Mouse (Mus musculus) olfactory bulb, adult 2 months (tissue): ENCODE measurements around the gene U2af1l4. TPM values are rescaled to one million over a fixed set of nuclear protein-coding genes. Genes with fewer than 3 reads are reported as not detected.

Experiments
- H3K27ac ChIP-seq: fragments of 200-500 bp; 2 replicates; pipeline ENCODE4 v1.5.1; 2012; ENCODE audit warnings: low read depth, low read length; ENCODE audit not compliant: insufficient read depth
- H3K4me1 ChIP-seq: fragments of 200-500 bp; 2 replicates; pipeline ENCODE4 v1.6.1; 2012; ENCODE audit warnings: low read length; ENCODE audit not compliant: control insufficient read depth, insufficient read depth
- H3K4me3 ChIP-seq: fragments of 200-500 bp; 2 replicates; pipeline ENCODE4 v1.5.1; 2012; ENCODE audit warnings: mild to moderate bottlenecking, low read depth, low read length, moderate library complexity; ENCODE audit not compliant: insufficient read depth
- CTCF ChIP-seq: fragments of 200-500 bp; IDR thresholded peaks from 2 replicates; pipeline ENCODE4 v1.5.1; 2012; ENCODE audit warnings: low read depth, mild to moderate bottlenecking, low read length, moderate library complexity; ENCODE audit not compliant: insufficient read depth
- POLR2A ChIP-seq: fragments of 200-500 bp; IDR thresholded peaks from 2 replicates; pipeline ENCODE4 v1.6.1; 2012; ENCODE audit warnings: mild to moderate bottlenecking, low read depth, low read length, moderate library complexity; ENCODE audit not compliant: insufficient read depth
- WGBS: fragments of 180-500 bp; shearing (Covaris S2); methylation state at CpG from one replicate; pipeline ENCODE4 v1.1.7; 2018; 5-methylcytosine and 5-hydroxymethylcytosine counted together
- polyA plus RNA-seq: library from polyadenylated mRNA; stranded (reverse); fragments of >200 nt; gene quantifications from 2 replicates; pipeline ENCODE4 v1.2.4, GENCODE M21; 2012; ENCODE audit warnings: low replicate concordance; ENCODE audit not compliant: missing spikeins, insufficient read depth, insufficient read length

Gene U2af1l4
- polyA plus RNA-seq, 1 experiment, result not detected

DNA sequence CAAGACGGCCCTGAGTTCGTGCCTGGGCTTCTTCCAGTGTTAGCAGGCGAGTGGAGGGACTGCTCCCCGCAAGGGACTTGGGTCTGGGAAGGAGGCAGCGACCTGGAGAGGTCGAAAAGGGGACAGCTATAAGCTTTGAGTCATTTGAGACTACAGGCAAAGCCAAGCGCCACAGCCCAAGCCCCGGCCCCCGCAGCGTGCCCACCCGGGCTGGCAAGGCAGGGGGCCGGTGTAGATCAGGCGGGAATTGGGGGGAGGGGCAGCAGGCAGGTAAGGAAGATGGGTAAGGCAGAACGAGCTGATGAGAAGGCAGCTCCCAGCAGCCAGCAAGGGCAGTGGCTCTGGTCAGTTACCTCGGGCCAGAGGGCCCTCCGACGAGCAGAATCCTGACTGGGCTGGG, 36.7 kb upstream of the U2af1l4 start:
- Histone ChIP-seq H3K27ac (no peak overlapping the region), H3K4me3 (no peak overlapping the region), H3K4me1 (peaks cover 41% of the 10 kb centered on the region)
- 43% methylated on average over 17 of the region's 17 CpGs for WGBS
- TF ChIP-seq CTCF, result no peak
- TF ChIP-seq POLR2A, result no peak

DNA sequence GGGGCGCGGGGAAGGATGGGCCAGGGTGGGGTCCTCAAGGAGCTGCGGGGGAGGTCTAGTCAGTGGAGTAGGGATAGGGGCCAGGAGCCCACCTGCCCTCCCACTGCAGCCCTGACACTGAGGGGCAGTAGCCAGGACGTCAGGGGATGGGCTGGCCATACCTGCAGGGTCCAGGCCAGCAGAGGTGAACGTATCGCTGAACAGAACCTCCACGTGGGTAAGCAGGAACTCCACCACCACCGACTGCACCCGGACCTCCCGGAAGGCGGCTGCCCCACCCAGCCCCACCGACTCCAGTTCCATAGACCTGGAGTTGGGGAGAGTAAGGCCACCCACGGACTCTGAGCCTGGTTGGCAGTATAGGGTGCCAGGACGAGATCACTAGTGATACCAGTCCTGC, 36.1 kb upstream of the U2af1l4 start:
- H3K4me3 ChIP-seq, result no peak overlapping the region
- no peak overlapping the region for H3K27ac ChIP-seq
- peaks cover 47% of the 10 kb centered on the region for H3K4me1 ChIP-seq
- TF ChIP-seq CTCF (no peak), POLR2A (no peak)
- WGBS, result 80% methylated on average over 14 of the region's 14 CpGs

DNA sequence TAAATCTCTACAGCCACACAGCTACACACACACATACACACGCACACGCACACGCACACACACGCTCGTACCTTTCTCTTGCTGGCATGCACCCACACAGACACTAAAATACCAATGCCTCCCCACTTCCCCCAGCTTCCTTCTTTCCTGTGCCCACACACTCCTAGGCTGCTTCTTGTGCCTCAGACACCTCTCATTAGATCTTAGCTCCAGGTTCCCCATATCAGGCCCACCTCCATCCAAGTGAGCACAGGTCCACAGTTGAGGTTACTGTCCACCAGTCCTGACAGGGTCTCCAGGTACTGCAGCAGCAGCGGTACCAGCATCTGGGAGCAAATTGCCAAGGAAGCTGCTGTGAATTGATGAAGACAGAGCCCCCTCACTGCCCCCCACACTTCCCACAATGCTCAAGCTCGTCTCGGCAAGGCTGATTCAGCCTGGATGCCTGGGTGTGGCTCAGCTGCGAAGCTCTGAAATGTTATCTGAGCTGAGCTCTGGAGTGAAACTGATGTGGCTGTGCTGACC, 31.7 kb upstream of the U2af1l4 start:
- TF ChIP-seq POLR2A, result no peak
- TF ChIP-seq CTCF, result no peak
- H3K4me3 ChIP-seq, result peak overlapping the region; percentile 16; the same call in 1 of the 2 replicates
- peak overlapping the region; percentile 66 for H3K27ac ChIP-seq
- 55% methylated on average over 9 of the region's 9 CpGs for WGBS
- peaks cover 62% of the 10 kb centered on the region for H3K4me1 ChIP-seq

DNA sequence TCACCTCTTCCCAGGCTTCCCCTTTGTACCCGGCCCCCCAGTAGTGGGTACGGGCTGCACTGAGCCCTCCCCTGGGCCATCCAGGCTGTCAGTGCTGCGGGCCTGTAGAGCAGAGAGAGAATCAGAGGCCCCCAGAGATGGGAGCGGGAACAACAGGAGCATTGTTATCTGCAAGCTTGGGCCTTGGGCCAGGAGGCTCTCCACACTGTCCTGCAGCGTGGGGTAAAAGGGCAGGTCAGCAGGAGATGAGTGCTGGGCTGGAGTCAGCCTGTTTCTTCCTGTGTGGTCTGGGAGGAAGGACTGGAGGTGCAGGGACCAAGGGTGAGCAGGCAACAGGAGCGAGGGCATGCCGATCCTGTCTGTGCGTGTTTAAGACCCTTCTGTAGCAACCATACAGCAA, 30.2 kb upstream of the U2af1l4 start:
- peak overlapping the region; percentile 66 for H3K27ac ChIP-seq

DNA sequence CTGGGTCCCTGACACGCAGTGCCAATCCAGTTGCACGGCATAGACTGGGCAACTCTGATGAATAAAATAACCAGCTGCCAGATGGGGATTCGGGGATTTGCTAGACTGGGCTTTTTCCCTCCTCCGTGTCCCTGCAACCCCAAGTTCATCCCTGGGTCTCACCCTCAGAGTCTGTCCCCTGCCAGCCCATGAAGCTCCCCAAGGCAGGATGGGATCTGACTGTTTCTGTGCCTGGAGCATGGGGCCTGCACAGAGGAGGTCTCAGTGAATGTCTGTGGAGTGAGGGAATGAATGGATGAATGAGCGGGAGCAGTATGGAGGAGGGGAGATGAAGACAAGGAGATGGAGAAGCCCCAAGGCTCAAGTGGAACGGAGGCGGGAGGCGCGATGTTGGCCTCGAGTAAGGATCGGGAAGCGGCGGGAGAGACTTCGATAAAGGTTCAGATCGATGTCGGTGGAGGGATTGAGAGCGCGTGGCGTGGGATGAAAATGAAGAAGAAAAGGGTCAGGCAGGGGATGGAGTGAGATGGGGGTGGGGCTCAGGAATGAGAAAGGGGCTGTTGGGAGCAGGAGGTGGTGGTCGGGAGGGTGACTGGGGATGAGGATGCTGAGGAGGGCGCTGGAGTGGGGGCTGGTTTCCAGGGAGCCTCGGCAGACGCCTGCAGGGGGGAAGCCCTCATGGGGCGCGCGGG, 29.0 kb upstream of the U2af1l4 start:
- H3K4me3 ChIP-seq, result peak overlapping the region; percentile 95
- TF ChIP-seq POLR2A, result no peak
- TF ChIP-seq CTCF, result no peak
- peak overlapping the region; percentile 49 for H3K27ac ChIP-seq
- H3K4me1 ChIP-seq, result peaks cover 43% of the 10 kb centered on the region
- 2% methylated on average over 26 of the region's 26 CpGs for WGBS

More for the DNA sequence above, 30.2 kb upstream of the U2af1l4 start:
- 22% methylated on average over 8 of the region's 8 CpGs for WGBS
- Histone ChIP-seq H3K4me1 (peaks cover 53% of the 10 kb centered on the region), H3K4me3 (peak overlapping the region; percentile 19)
- TF ChIP-seq CTCF (no peak), POLR2A (no peak)

DNA sequence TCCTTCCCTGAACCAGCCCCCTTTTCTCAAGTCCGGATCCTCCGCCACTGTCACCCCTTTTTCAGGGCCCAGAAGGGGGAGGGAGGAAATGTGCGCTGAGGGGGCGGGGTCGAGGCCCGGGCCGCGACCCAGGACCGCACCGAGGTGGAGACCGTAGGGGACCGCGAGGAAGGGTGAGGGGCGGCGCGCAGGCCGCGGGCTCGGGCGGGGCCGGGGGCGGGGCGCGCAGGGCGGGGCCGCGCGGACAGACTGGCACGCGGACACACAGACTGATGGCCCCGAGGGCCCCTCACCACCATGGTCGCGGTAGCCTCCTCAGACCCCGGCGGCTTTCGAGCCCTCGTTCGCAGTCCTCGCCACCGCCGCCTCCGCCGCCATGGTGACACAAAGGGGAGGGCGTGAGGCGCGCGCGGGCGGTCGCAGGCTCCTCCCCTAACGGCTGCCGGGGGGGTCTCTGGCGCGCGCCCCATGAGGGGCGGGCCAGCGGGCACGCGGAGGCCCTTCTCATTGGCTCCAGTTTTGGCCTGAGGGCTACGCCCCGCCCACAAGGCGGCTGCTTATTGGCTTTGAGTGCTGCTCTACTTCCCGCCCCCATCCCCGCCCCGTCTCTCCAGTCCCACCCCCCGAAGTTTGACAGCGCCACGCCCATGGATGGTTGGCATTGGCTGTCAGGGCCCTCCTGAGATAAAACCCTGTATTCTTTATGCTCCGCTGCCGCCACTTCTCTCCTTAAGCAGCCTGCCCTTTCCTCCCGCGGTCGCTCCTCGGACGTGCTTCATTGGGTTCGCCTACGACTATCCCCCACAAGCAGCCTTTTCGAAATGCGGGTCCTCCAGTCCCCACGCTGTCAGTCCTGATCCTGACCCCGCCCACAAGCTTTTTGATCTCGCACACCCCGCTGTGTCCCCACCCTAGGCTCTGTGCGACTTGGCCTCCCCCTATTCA, 28.2 kb upstream of the U2af1l4 start, which contains the start of gene Arhgap33:
TSS of gene Arhgap33 (minus strand) at position 428 of the 945 bp plus-strand sequence.
- peak within 1 kb of the TSS; percentile 81 for H3K27ac ChIP-seq
- TF ChIP-seq POLR2A (no peak), CTCF (no peak)
- H3K4me3 ChIP-seq, result peak within 1 kb of the TSS; percentile 95
- peaks cover 38% of the 10 kb centered on the region for H3K4me1 ChIP-seq
- WGBS, result under 1% methylated on average over 84 of the region's 84 CpGs

DNA sequence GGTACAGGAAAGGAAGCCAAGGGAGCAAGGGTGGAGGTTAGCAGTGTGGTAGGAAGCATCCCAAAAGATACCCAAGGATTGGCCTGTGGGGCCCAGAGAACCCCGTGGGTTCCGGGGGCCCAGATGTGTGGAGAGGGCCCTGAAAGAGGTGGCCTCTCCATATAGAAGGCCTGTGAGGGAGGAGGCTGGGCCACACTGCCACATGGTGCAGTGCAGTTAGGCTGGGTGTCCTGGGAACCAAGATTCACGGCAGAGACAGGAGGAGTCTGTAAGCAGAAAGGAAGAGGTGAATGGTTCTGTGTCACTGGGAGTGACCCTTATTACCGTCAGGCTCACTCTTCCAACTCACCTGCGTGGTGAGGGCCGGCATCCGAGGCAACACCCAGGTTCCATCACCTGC, 22.5 kb upstream of the U2af1l4 start:
- Histone ChIP-seq H3K4me1 (peaks cover 1% of the 10 kb centered on the region; the same call in 1 of the 2 replicates), H3K4me3 (no peak overlapping the region), H3K27ac (no peak overlapping the region)
- TF ChIP-seq CTCF (no peak), POLR2A (no peak)
- WGBS, result 92% methylated on average over 7 of the region's 7 CpGs

DNA sequence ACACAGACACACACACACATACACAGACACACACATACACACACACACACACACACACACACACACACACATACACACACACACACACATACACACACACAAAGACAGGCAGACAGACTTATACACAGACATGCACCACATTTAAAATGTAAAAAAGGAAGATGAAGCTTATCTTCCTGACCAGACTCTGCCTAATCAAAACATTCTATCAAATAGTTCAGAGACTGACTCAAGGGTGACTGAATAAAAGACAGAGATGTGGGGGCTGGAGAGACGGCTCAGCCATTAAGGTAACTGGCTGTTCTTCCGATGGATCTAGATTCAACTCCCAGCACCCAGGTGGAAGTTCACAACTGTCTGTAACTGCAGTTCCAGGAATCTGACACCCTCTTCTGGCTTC, 18.8 kb upstream of the U2af1l4 start:
- no peak for TF ChIP-seq POLR2A
- no peak for TF ChIP-seq CTCF
- H3K27ac ChIP-seq, result no peak overlapping the region
- WGBS, result 86% methylated on average over 2 of the region's 2 CpGs
- no peaks in the 10 kb centered on the region for H3K4me1 ChIP-seq
- H3K4me3 ChIP-seq, result no peak overlapping the region
